Mouse (Mus musculus) adrenal gland, adult 2 months (tissue): ENCODE results near the gene Nckap5. TPM values are rescaled to one million over a fixed set of nuclear protein-coding genes. Genes with fewer than 3 reads are reported as not detected.
"Not testable (repeated sequence)": the region's sequence is repeated elsewhere in the genome, so short reads cannot be mapped to it uniquely, and the experiment has no call there.

Experiments
- DNase-seq: peaks from one replicate; pipeline ENCODE4 v3.0.0; 2021
- polyA plus RNA-seq: library from polyadenylated mRNA; depleted of rRNA; stranded (reverse); fragments of >200 nt; gene quantifications from 2 replicates; pipeline ENCODE4 v1.2.3, GENCODE M21; 2012
- total RNA-seq, 2 experiments: library from RNA; stranded (reverse); gene quantifications; 2 replicates each; pipeline ENCODE4 v1.2.3; 2021

The Nckap5 gene
- total and polyA plus RNA-seq, 3 experiments: 27.1 to 74.8 (median 49.0) TPM

DNA sequence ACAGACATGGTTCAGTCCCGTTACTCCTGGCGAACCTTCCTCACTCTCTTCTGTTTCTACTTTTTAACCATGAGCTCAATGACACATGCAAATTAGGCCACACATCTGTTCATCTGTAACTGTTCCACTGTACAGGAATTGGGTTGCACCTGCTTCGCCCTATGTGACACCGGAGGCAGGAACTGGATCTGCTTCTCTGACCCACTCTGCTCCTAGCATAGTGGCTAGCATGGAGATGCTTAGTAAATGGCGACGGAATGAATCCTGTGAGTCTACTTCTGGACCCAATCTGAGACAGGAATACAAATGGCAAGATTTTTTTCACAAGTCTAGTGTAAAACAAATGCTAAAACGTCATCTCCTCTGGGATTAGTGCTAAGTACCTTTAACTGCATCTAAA lies 663.1 kb downstream of the Nckap5 start:
- no peak for DNase-seq

DNA sequence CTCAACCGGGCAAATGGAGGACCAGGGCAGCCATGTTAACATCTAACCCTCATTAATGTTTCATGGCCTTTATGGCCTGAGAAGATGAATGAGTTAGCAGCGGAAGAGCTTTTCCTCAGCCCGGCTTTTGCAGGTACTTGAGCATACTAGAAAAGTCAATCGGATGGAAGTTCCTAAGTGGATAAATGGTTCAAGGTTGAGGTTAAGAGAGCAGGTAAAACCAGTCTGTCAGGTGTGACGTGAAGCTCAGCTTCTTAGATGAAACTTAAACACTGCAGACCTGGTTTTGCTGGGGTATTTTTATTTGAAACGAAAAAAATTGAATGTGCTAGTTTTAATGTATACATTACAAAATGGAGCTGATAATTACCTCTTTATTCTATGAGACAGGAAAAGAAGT lies 671.3 kb downstream of the Nckap5 start:
- DNase-seq: no peak

DNA sequence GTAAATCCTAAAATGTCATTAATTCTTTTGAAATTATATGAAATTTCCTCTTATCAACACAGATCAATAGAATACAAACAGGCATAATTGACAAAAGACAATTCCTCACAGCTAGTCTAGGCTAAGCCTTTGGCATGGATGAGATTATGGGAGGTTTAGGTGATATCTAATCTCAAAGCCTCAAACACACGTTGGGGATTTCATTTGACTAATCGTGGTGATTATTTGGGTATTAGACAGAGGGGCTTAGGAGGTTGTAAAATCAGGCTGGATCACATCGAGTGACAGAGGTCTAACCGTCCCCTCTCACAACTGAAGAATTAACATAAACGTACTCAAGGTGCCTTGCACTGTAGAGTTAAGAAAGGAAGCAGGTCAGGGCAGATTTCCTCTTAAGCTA lies 674.8 kb downstream of the Nckap5 start:
- no peak for DNase-seq

DNA sequence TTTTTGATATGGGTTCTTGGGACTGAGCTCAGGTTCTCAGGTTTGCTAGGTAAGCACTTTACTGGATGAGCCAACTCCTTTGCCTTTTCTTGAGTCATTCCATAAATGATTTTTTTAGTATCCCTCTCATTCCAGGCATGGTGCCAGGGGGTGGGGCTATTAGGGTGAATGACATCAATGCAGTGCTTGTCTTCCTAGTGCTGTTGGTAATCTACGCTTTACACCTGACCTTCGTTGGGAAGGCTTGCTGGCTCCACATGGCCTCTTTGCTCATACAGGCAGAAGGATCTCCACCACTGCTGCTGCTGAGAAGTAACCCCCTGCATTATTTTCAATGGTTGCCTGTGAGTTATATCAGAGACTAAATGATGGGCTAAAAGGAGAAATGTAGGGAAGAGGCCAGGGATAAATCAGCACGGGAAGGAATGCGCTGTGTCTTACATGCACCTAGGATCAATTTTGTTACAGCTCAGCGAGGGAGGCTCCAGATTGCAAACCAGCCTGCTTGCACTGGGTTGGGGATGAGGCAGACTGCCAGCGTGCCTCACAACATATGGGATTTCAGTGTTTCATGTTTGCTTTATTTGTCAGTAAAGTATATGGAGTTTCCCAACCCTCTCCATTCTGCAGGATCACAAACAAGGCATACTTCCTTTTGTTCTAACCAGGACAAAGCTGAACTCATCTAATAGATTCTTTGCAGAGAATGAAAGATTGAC lies 676.9 kb downstream of the Nckap5 start:
- peak; percentile 89 for DNase-seq

- peak; percentile 18 for DNase-seq
Measured at GRCm38 (mm10) chr1:126152217-126152616, 678.4 kb downstream of the Nckap5 start.

- DNase-seq: no peak
Measured at GRCm38 (mm10) chr1:126149966-126150365, 680.6 kb downstream of the Nckap5 start.

- no peak for DNase-seq
Measured at GRCm38 (mm10) chr1:126135717-126136116, 694.9 kb downstream of the Nckap5 start.

DNA sequence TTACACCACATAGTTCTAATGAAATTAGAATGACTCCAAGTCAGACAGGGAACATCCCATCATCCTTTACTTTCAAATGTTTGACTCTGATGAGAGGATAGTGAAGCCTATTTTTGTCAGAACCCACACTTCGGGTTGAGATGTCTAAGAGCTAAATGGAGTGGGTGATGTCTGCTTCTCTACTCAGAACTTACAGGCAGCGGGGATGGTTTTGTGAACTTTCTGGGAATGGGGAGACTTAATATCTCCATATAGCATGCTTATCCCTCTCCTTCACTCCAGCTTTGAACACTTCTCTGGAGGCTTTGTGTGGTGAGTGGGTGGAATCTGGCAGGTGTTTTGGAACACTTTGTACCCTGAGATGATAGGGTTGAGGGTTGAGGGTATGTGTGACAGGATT lies 698.3 kb downstream of the Nckap5 start:
- no peak for DNase-seq

DNA sequence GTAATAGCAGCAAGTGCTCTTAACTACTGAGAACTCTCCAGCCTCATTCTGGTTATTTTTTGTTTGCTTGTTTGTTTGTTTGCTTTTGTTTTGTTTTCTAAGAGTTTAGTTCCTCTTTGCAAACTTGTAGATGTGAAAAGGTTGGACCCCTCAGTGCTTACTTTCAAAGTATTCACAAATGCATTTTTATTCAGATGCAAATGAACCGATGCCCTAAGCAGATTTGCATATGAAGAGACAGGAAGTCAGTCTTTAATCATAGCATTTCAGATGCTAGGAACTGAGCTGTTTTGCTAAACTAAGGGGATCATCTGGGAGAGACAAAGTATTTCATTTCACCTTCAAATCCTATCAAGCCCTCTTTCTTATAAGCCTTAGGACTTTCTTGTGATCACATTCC lies 701.5 kb downstream of the Nckap5 start:
- DNase-seq: no peak

DNA sequence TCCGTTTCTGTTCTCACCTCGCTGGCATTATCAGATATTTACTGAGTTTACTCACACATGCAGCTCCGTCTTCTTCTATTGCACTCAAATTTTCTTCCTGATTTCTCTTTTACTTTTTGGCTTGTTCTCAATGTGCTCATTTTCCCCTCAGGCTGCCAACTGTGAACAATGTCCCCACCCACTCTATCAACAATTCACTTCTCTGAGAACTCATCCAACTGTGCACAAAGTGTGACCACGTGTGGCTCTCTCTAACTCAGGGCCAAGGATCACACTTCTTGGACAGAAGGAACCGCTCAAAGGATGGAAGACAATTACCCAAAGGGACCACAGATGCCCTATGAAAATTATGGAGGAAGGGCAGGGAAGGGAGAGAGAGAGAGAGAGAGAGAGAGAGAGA lies 707.5 kb downstream of the Nckap5 start:
- DNase-seq: no peak

- no peak for DNase-seq
Measured at GRCm38 (mm10) chr1:126120506-126120905, 710.1 kb downstream of the Nckap5 start.

- DNase-seq: no peak
Measured at GRCm38 (mm10) chr1:126116034-126116433, 714.6 kb downstream of the Nckap5 start.

DNA sequence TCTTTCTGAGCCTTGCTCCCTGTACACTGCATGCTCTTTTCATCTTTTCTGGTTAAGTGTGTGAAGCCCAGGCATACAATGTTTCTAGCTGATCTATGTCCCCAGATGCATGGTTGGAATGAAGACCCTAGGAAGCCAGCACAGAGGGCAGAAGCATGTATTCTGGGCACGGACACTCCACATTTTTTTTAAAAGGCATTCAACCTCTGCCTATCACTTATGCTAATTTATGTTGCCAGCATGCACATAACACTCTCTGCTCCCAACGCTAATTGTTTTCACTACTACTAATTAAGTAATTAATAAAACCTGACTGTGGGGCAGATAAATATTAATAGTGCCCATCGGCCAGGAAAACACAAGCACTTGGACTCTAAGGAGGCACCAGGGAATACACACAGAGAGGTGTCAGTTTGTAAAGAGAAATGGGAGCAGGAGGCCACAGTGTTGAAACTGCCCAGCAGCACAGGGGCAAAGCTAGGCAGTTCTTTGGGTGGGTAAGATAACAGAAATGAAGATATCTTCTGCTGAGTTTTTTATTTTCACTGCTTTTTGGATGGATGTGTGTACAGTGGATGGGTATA lies 724.8 kb downstream of the Nckap5 start:
- DNase-seq: no peak

DNA sequence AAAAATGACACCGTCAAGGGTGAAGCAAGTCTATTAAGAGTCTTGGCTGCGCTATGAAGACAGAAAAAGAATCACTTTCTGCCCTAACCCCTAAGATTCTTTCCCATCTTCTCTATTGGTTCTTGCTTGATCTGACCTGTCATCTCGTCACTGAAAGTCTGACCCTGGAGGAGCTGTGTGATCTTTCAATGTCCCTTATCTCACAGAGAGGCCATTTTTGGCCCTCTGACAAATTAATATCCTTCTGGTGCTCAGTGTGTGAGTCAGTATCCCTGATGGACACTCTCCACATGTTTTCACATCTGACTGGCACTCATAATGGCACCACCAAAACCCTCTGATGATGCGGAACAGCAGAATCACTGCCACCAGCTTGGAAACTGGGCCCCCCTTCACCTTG lies 736.3 kb downstream of the Nckap5 start:
- peak; percentile 46 for DNase-seq

- DNase-seq: not testable (repeated sequence)
Measured at GRCm38 (mm10) chr1:126091979-126092378, 738.6 kb downstream of the Nckap5 start.

- DNase-seq: no peak
Measured at GRCm38 (mm10) chr1:126087181-126087580, 743.4 kb downstream of the Nckap5 start.

DNA sequence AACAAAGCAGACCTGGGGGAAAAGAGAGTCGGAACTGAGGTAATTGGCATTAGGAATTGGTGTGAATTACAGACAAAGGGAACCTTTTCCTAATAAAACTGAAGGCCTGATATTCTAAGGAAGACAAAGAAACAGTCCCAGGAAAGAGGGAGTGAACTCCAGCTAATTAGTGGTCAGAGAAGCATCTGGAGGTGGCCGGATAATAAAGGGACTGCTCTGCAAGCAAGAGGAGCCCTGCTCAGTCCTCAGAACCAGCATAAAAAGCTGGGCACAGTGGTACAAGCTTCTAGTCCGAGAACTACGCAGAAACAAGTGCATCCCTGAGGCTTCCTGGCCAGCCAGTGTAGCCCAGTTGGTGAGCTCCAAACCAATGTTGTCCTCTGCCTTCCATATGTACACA lies 754.3 kb downstream of the Nckap5 start:
- DNase-seq: no peak

GRCm38 (mm10) chr1:126070861-126071260 lies 759.7 kb downstream of the Nckap5 start:
- no peak for DNase-seq

GRCm38 (mm10) chr1:126051491-126051890 lies 779.1 kb downstream of the Nckap5 start:
- DNase-seq: no peak

DNA sequence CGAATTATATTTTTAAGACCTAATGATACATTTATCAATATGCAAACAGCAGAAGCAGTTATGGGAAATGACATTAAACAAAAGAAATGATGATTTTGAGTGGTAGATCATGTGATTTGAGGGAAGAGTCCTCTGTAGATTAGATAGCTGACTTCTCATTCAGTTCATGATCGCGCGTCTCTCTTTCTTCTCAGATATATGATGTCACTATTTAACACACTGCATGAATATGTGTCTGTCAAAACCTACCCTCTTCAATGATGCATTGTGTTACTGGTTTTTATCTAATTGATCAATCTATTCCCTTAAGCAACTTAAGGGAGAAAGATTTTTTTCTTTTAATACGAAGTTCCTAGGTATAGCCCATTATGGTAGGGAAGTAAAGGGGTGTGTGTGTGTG lies 787.7 kb downstream of the Nckap5 start:
- DNase-seq: no peak

DNA sequence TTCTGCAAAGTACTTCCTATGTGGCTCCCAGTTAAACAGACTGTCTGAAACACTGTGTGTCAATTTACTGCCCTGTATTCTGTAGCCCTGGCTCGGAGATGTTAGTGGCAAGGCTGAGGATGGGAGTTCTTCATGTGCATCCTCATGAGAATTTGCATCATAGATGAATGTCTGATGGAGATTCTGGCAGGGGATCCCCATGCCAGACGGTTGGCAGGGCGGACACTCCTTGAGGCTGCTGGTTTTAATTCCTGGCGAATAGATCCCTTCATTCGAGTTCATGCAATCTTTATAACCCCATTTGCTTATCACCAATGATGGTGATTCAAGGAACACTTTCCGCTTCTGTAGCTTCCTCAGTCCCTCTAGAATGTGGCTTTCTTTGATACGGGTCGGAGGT lies 803.1 kb downstream of the Nckap5 start:
- no peak for DNase-seq

GRCm38 (mm10) chr1:126024518-126024917 lies 806.1 kb downstream of the Nckap5 start:
- no peak for DNase-seq

- DNase-seq: no peak
Measured at GRCm38 (mm10) chr1:126022959-126023358, 807.6 kb downstream of the Nckap5 start.

- not testable (repeated sequence) for DNase-seq
Measured at GRCm38 (mm10) chr1:126018654-126019053, 811.9 kb downstream of the Nckap5 start.
